Mouse (Mus musculus) bone marrow macrophage, adult 2 months (primary cell): ENCODE data around the gene Kras. TPM values are rescaled to one million over a fixed set of nuclear protein-coding genes. Genes with fewer than 3 reads are reported as not detected.

Source experiments
- H3K27ac ChIP-seq: 2 replicates; pipeline ENCODE4 v1.5.1; 2012; ENCODE audit warnings: low read depth, low read length; ENCODE audit not compliant: insufficient read depth
- H3K4me1 ChIP-seq: 2 replicates; pipeline ENCODE4 v1.6.1; 2012; ENCODE audit warnings: low read length; ENCODE audit not compliant: control insufficient read depth, insufficient read depth
- H3K4me3 ChIP-seq: 2 replicates; pipeline ENCODE4 v1.5.1; 2012; ENCODE audit warnings: mild to moderate bottlenecking, low read length, moderate library complexity; ENCODE audit not compliant: insufficient read depth
- CTCF ChIP-seq: IDR thresholded peaks from 2 replicates; pipeline ENCODE4 v1.5.1; 2012; ENCODE audit warnings: low read depth, mild to moderate bottlenecking, low read length, moderate library complexity
- POLR2A ChIP-seq: IDR thresholded peaks from 2 replicates; pipeline ENCODE4 v1.6.1; 2012; ENCODE audit warnings: mild to moderate bottlenecking, low read depth, low read length, borderline replicate concordance
- polyA plus RNA-seq: library from polyadenylated mRNA; stranded (reverse); fragments of >200 nt; gene quantifications from 2 replicates; pipeline ENCODE4 v1.2.4, GENCODE M21; 2012; ENCODE audit not compliant: missing spikeins, insufficient read depth, insufficient read length

Gene Kras
- polyA plus RNA-seq, 1 experiment, result 33.9 TPM

- Histone ChIP-seq H3K4me3 (no peak overlapping the region), H3K27ac (no peak overlapping the region), H3K4me1 (no peaks in the 10 kb centered on the region)
- TF ChIP-seq POLR2A (no peak), CTCF (no peak)
These were observed 76.3 kb downstream of the Kras start for GRCm38 (mm10) chr6:145173781-145174191.

GRCm38 (mm10) chr6:145171892-145172606, 78.0 kb downstream of the Kras start:
- H3K27ac ChIP-seq, result no peak overlapping the region
- TF ChIP-seq POLR2A (no peak), CTCF (no peak)
- H3K4me3 ChIP-seq, result no peak overlapping the region
- H3K4me1 ChIP-seq, result no peaks in the 10 kb centered on the region

Other genes with a start within 250 kb of the Kras start
- 1.1 and 1.7 TPM in 2 replicates for gene Bcat1, start 174.1 kb downstream of the Kras start, polyA plus RNA-seq
- 124 and 140 TPM in 2 replicates for gene Lrmp, start 134.6 kb downstream of the Kras start, polyA plus RNA-seq
- gene Casc1, start 39.2 kb downstream of the Kras start, polyA plus RNA-seq, result 0.35 TPM in 1 of 2 replicates, not detected in the other
- 35.0 and 38.9 TPM in 2 replicates for gene Etfrf1, start 39.1 kb downstream of the Kras start, polyA plus RNA-seq